Mouse (Mus musculus) hindbrain, embryonic 16.5 days (tissue): ENCODE measurements at regions not wholly inside any gene's neighbourhood (a gene's known extent, or its start where the extent isn't known, plus 50 kb on each side); places are given as distances from the start of the nearest gene placed in this dataset.

Experiments
- ATAC-seq: fragments of 200-750 bp; cut with Nextera tagmentation; 2 replicates; pipeline ENCODE4 v1.8.0; 2017; ENCODE audit warnings: moderate TSS enrichment, moderate library complexity
- H3K27ac ChIP-seq: fragments of 300-500 bp; sonication (generic); 2 replicates; pipeline ENCODE4 v1.5.1; 2014; ENCODE audit warnings: low read depth, mild to moderate bottlenecking, control low read depth, low read length, moderate library complexity
- H3K27me3 ChIP-seq: fragments of 300-500 bp; sonication (generic); replicated peaks from 2 replicates; pipeline ENCODE4 v1.6.1; 2014; ENCODE audit warnings: low read length; ENCODE audit not compliant: control insufficient read depth, insufficient read depth
- H3K36me3 ChIP-seq: fragments of 300-500 bp; sonication (generic); 2 replicates; pipeline ENCODE4 v1.6.1; 2014; ENCODE audit warnings: mild to moderate bottlenecking, low read length, moderate library complexity, mixed read lengths; ENCODE audit not compliant: control insufficient read depth, insufficient read depth
- H3K4me1 ChIP-seq: fragments of 300-500 bp; sonication (generic); 2 replicates; pipeline ENCODE4 v1.6.1; 2014; ENCODE audit warnings: low read depth, low read length; ENCODE audit not compliant: control insufficient read depth, insufficient read depth
- H3K4me2 ChIP-seq: fragments of 300-500 bp; sonication (generic); 2 replicates; pipeline ENCODE4 v1.6.1; 2014; ENCODE audit warnings: mild to moderate bottlenecking, low read length, control low read depth, moderate library complexity
- H3K4me3 ChIP-seq: fragments of 300-500 bp; sonication (generic); 2 replicates; pipeline ENCODE4 v1.5.1; 2014; ENCODE audit warnings: mild to moderate bottlenecking, low read length, control low read depth, moderate library complexity
- H3K9ac ChIP-seq: fragments of 300-500 bp; sonication (generic); 2 replicates; pipeline ENCODE4 v1.6.1; 2014; ENCODE audit warnings: low read depth, mild to moderate bottlenecking, control low read depth, low read length, moderate library complexity
- H3K9me3 ChIP-seq: fragments of 300-500 bp; sonication (generic); 2 replicates; pipeline ENCODE4 v1.6.1; 2014; ENCODE audit warnings: mild to moderate bottlenecking, low read length, moderate library complexity; ENCODE audit not compliant: control insufficient read depth
- WGBS: fragments of 180-500 bp; shearing (Covaris S2); extraction: QIAGEN DNeasy Blood & Tissue Kit; methylation state at CpG from one replicate; pipeline ENCODE4 v1.1.7; 2014; 5-methylcytosine and 5-hydroxymethylcytosine counted together

DNA sequence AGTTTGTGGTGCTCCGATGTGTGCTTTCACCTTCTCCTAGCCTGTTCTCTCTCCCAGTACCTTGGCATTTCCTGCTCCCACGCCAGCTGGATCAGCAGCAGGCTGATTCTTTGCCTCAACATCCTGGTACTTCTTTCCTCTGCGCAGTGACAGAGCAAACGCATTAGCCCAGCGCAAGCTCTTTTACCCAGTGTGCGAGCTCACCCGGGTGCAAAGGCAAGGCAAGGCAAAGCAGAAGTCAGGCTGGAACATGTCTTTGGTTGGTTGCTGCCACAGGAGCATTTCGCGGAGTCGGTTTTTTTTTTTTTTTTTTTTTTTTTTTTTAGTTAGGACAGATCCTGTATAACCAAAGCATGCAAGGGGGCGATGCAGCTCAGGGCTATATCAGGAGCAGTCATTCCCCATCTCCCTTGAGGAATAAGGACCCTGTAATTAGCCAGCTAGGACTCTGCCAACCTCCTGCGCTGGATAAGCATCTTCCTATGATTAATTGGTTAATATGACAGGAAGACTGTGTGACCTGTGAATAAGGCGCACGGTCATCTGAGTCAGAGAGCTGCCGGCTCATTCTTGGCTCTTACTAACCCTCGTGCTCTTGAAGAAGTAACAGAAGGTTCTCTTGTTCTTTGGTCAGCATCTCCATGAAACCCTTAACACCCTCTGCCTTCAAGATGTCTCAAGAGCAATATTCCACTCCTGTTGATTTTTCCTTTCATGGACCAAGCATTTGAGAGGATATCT, 123.9 kb downstream of the Ifng start:
- no peaks in the 10 kb centered on the region for H3K36me3 ChIP-seq
- H3K4me3 ChIP-seq: no peak overlapping the region
- H3K9me3 ChIP-seq: no peaks in the 10 kb centered on the region
- H3K4me1 ChIP-seq: no peaks in the 10 kb centered on the region
- H3K27ac ChIP-seq: no peak overlapping the region
- no peak overlapping the region for H3K9ac ChIP-seq
- H3K4me2 ChIP-seq: no peak overlapping the region
- WGBS: 72% methylated on average over 16 of the region's 16 CpGs
- ATAC-seq: no peak
- H3K27me3 ChIP-seq: no peaks in the 10 kb centered on the region

- no peaks in the 10 kb centered on the region for H3K4me1 ChIP-seq
- H3K27ac ChIP-seq: no peak overlapping the region
- no peak overlapping the region for H3K4me3 ChIP-seq
- H3K9ac ChIP-seq: no peak overlapping the region
- no peaks in the 10 kb centered on the region for H3K36me3 ChIP-seq
- whole genome bisulfite sequencing: 71% methylated on average over 10 of the region's 10 CpGs
- ATAC-seq: no peak
- no peaks in the 10 kb centered on the region for H3K27me3 ChIP-seq
- H3K4me2 ChIP-seq: no peak overlapping the region
- H3K9me3 ChIP-seq: no peaks in the 10 kb centered on the region
Observed at GRCm38 (mm10) chr10:118568617-118569016, 127.8 kb downstream of the Ifng start.

GRCm38 (mm10) chr10:118569424-118569823, 128.6 kb downstream of the Ifng start:
- no peak overlapping the region for H3K4me3 ChIP-seq
- H3K27ac ChIP-seq: no peak overlapping the region
- no peaks in the 10 kb centered on the region for H3K9me3 ChIP-seq
- no peaks in the 10 kb centered on the region for H3K27me3 ChIP-seq
- ATAC-seq: no peak
- 60% methylated on average over 8 of the region's 8 CpGs for WGBS
- H3K4me2 ChIP-seq: no peak overlapping the region
- H3K9ac ChIP-seq: no peak overlapping the region
- no peaks in the 10 kb centered on the region for H3K36me3 ChIP-seq
- no peaks in the 10 kb centered on the region for H3K4me1 ChIP-seq

DNA sequence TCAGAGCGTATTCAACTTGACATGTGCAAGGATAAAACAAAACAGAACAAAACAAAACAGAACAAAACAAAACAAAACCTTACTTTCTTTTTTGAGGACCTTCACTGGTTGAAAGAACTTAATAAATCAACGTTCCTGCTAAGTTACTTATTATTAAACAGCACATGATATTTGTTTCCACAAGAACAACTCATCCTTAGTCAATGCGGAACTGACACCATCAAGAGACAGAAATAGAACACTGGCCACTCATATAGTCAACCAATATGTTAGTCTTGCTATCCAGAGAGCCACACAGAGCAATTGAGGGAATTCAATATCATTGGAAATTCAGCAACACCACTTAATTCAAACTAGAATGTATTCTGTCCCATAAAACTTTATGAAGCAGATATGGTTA, 132.4 kb downstream of the Ifng start:
- Histone ChIP-seq H3K27ac (no peak overlapping the region), H3K9me3 (no peaks in the 10 kb centered on the region), H3K36me3 (no peaks in the 10 kb centered on the region), H3K4me3 (no peak overlapping the region), H3K4me2 (no peak overlapping the region), H3K27me3 (no peaks in the 10 kb centered on the region), H3K4me1 (no peaks in the 10 kb centered on the region), H3K9ac (no peak overlapping the region)
- ATAC-seq: no peak
- 71% methylated on average over 3 of the region's 3 CpGs for WGBS

- H3K4me1 ChIP-seq: no peaks in the 10 kb centered on the region
- 75% methylated on average over 7 of the region's 7 CpGs for WGBS
- no peak overlapping the region for H3K9ac ChIP-seq
- peaks cover 3% of the 10 kb centered on the region; the same call in 1 of the 2 replicates for H3K9me3 ChIP-seq
- no peaks in the 10 kb centered on the region for H3K27me3 ChIP-seq
- ATAC-seq: no peak
- H3K27ac ChIP-seq: no peak overlapping the region
- H3K4me2 ChIP-seq: no peak overlapping the region
- no peak overlapping the region for H3K4me3 ChIP-seq
- no peaks in the 10 kb centered on the region for H3K36me3 ChIP-seq
Observed at GRCm38 (mm10) chr10:118575570-118575969, 134.7 kb downstream of the Ifng start.

GRCm38 (mm10) chr10:118581376-118581775, 140.5 kb downstream of the Ifng start:
- Histone ChIP-seq H3K9ac (no peak overlapping the region), H3K36me3 (no peaks in the 10 kb centered on the region), H3K27me3 (no peaks in the 10 kb centered on the region), H3K4me1 (no peaks in the 10 kb centered on the region), H3K9me3 (peaks cover 3% of the 10 kb centered on the region; the same call in 1 of the 2 replicates), H3K27ac (no peak overlapping the region), H3K4me2 (no peak overlapping the region), H3K4me3 (no peak overlapping the region)
- no peak for ATAC-seq
- 79% methylated on average over 2 of the region's 2 CpGs for WGBS

DNA sequence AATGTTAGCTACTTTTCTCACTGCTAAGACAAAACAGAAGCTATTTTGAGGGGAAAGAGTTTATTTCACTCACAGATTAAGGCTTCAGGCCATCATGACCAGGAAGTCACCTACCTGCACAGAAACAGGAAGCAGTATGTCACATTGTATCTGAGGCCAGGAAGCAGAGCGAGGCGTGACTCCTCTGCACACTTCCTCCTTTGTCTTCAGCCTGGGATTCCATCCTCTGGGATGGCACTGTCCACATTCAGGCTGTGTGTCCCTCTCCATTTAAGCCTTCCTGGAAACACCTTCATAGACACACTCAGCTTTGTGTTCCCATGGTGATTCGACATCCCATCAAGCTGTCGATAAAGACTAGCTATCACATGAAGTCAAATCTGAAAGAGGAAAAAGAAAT, 145.0 kb downstream of the Ifng start:
- Histone ChIP-seq H3K9me3 (no peaks in the 10 kb centered on the region), H3K27ac (no peak overlapping the region), H3K36me3 (no peaks in the 10 kb centered on the region), H3K9ac (no peak overlapping the region), H3K27me3 (no peaks in the 10 kb centered on the region), H3K4me1 (no peaks in the 10 kb centered on the region), H3K4me3 (no peak overlapping the region), H3K4me2 (no peak overlapping the region)
- WGBS: 90% methylated on average over 4 of the region's 4 CpGs
- no peak for ATAC-seq

DNA sequence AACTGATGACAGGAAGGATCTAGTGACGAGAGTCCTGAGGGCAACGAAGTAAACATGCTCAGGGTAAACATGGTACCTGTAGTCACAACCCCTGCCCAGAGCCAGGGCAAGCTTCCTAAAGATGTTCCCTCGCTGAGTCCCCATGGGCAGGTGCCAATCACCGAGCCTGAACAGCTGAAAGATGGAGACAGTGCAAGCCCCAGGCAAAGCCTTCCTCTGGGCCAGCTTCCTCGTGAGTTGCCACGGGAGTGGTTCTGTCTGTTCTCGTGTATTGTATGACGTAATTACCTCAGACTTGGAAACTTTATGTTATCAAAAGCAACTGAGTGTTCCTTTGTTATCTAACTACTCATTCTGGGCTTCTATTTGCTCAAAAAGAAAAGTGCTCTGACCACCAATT, 147.4 kb downstream of the Ifng start:
- ATAC-seq: no peak
- H3K9me3 ChIP-seq: no peaks in the 10 kb centered on the region
- no peak overlapping the region for H3K9ac ChIP-seq
- 71% methylated on average over 8 of the region's 8 CpGs for whole genome bisulfite sequencing
- H3K36me3 ChIP-seq: no peaks in the 10 kb centered on the region
- no peak overlapping the region for H3K4me3 ChIP-seq
- H3K27ac ChIP-seq: no peak overlapping the region
- H3K4me2 ChIP-seq: no peak overlapping the region
- no peaks in the 10 kb centered on the region for H3K27me3 ChIP-seq
- no peaks in the 10 kb centered on the region for H3K4me1 ChIP-seq

DNA sequence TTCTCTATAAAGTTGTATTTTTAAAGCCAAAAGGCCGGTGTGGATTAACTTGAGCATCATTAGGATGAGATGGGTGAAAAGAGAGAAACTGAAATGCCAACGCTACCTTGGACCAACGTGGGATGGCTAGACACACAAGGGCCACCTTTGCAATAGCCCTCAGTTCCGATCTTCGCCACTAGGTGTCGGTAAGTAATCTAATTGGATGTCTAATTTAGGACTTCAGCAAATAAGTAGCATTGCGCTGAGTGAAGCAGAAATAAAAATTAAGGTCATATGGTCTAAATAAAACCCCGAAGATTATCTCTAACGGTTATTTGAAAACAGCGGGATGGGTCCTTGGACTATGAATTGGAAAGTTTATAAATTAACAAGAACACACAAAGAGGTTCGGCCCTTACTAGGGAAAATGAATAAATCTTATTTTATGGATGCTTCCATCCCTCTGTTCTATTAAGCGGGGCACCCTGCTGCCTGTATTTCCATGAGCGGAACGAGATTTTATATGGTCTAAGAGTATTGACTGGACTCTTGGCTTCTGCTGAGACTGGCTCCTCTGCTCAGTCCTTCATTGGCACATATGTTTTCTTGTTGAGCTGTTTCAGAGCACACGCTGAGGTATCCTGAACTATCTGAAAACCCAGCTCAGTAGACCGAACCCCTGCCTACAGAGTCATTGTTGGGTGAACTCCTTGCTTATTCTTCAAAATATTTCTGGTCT, 152.0 kb downstream of the Ifng start:
- ATAC-seq: peak; percentile 30; the same call in 1 of the 2 replicates
- 38% methylated on average over 16 of the region's 16 CpGs for WGBS

More for the DNA sequence above, 152.0 kb downstream of the Ifng start:
- Histone ChIP-seq H3K4me3 (no peak overlapping the region), H3K9ac (no peak overlapping the region), H3K4me2 (no peak overlapping the region), H3K4me1 (no peaks in the 10 kb centered on the region), H3K36me3 (no peaks in the 10 kb centered on the region), H3K9me3 (no peaks in the 10 kb centered on the region), H3K27me3 (no peaks in the 10 kb centered on the region), H3K27ac (no peak overlapping the region)
